Mouse (Mus musculus): Measurements from ENCODE around the gene Cavin3. TPM values are rescaled to one million over a fixed set of nuclear protein-coding genes. Genes with fewer than 3 reads are reported as not detected.
A peak's percentile ranks its signal among the peaks of the same experiment; 100 is the strongest.

Gene Cavin3
- total RNA-seq (2021): 10 to 100 TPM; 12.7 to 13.2 TPM

GRCm38 (mm10) chr7:105481505-105482411 is at the start of gene Cavin3:
Cavin3 (minus strand) TSS chr7:105482300.
- peak; percentile 63 to 67 for DNase-seq

DNA sequence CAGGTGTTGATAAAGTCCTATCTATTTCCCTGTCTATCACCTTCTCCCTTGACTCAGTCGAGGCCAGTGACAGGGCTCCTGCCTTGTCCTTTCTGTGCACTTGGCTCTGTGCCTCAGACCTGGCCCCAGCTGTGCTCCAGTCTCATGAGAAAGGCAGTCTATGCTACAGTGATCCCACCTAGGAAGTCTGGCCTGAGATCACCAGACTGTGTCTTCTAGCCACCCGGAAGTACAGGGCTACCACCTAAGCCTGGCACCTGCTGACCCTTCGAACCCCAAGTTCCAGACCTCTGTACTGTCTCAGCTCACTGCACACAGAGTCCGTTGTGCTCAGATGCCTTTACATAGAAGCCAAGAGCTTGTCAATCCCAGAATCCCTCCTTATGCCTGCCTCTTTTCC is 46.0 kb upstream of the Cavin3 start:
- DNase-seq: no peak

DNA sequence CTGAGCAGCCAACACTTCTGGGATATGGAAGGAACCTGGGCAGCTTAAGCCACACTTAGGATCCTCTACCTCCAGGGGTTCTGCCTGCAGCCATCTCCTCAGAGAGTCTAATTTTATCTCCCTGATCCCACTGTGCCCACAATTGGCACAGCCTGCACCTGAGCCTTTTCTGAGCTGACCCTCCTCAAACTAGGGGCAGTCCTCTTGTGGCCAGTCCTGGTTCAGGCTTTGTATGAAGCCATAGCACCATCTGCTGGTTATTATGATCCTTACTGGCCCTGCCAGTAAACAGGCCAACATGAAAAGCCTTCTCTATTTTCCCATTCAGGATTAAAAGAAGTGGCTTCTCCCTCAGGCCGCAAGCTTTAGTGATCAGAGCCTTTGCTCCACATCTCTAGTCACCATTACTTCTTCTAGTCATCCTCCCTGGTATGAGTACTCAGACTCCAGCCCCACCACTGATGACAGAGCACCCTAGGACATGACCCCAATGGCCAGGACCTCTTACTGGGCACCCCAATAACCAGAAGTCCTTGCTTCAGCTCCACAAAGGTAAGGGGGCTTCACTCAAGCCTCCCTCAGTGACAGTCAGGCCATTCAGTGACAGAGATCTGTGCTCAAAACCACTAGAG is 45.3 kb upstream of the Cavin3 start:
- no peak for DNase-seq

GRCm38 (mm10) chr7:105524222-105524621 is 42.1 kb upstream of the Cavin3 start:
- no peak for DNase-seq

- DNase-seq: no peak
Observed at GRCm38 (mm10) chr7:105520201-105520600, 38.1 kb upstream of the Cavin3 start.

- no peak for DNase-seq
Observed at GRCm38 (mm10) chr7:105519771-105520170, 37.7 kb upstream of the Cavin3 start.

GRCm38 (mm10) chr7:105519336-105519735 is 37.2 kb upstream of the Cavin3 start:
- peak in 1 of 2 experiments; percentile 12 for DNase-seq

DNA sequence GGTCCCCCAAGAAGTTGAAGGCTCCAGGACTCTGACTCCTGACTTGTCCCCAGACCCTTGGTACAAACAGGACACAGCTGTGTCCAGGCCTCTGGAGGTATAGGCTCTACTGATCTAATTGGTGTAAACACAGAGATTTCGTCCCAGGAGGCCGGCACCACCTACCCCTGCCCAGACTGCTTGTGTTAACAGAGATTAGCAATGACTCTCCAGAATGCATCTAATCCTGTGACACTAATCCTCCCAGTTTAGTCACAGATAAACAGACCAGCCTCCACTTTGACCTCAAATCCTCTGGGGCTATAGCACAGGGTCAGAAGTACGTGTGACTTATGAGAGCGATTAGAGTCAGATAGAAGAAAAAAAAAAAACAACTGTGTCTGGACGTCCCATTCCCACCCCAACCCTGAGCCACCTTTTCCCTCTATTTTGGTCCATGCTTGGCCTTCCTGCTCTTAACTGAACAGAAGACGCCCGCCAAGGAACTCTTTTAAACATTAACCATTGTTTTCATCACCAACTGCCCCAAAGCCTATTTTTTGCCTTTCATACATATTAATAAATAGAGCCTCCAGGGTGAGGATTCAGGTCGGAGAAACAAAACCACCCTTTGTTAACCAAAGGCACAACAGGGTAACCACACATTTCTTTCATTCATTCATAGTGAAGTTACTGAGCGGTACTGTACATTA is 34.7 kb upstream of the Cavin3 start:
- DNase-seq: no peak

DNA sequence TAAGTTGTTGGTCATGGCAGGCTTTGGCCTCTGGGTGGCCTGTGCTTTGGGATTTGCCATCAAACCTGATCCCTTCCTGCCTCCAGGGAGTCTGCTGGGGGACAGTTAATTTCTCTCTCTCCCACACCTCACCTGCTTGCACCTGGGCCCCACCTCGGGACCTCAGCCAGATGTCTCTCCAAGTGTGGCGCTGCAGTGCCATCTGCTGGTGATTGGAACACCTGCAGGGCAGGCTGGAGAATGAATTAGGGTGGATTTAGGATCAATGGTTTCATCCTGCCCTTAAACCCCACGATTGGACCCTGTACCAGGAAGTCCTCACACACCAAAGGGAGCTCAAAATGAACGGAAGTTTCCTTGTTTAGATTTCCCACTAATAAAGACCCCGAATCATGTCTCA is 33.1 kb upstream of the Cavin3 start:
- peak; percentile 41 to 54 for DNase-seq

DNA sequence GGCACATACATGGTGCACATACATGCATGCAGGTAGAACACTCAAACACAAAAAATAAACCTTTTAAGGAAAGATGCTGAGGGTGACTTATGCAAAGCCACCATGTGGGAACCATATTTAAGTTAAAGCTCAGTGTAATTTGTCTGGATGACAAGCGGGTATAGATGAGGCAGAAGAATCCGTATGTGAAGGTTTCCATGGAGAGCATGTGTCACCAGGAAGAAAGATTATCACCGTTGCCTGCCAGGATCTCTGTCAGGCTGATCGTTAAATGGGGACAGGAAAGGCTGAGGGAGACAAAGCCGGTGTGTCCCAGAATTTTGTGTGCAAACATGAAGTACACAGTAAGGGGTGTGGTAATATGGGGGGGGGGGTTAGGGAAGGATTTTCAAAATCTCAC is 32.5 kb upstream of the Cavin3 start:
- no peak for DNase-seq

DNA sequence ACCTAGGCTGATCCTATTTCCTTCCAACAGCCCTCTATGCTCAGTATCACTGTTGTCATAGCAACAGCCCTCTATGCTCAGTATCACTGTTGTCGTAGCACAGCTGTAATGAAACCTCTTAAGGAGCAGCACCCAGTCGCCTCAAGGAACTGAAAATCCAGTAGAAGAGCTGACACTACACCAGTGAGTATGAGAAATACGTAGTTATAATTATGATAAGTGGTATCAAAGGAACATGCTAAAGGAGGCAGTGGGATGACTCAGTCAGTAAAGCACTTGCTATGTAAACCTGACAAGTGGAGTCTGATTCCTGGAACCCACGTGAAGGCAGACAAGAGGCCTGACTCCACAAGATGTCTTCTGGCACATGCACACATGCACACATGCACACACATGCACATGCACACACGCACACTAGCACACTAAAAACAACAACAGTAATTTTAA is 31.8 kb upstream of the Cavin3 start:
- DNase-seq: peak in 1 of 2 experiments; percentile 4

DNA sequence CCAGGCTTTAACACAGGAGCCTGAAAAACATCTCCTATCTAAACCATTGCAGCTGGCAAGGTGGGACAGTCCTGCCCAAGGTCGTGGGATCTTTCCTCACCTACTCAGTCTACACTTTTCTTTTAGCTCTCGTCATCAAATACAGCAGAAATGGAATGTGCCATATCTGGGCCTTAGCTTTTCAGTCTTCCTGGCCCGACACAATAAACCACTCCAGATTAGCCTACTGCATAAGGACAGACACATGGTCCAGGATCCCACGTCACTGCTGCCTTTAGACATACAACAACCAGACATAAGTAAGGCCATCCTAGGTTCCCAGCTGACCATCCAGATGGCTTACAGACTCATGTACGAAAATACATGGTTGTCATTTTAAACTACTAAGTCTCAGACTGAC is 28.0 kb upstream of the Cavin3 start:
- no peak for DNase-seq

DNA sequence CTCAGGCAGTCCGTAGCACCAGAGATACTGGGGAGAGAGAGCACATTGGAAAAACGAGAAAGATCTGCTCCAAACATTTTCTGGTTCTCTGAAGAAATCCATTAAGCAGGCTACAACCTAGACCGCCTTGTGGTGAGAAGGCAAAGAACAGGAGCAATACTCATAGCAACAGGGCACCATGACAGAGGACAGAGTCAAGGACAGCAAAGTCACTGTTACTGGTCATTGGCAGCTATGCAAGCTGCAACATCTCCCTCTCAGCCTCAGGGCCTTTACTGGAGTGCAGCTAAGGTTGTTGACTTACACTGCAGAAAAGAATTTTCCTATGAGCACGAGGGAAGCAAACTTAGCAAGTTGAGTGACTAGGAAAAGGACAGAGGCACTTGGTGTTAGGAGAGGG is 25.2 kb upstream of the Cavin3 start:
- DNase-seq: no peak

GRCm38 (mm10) chr7:105501984-105502383 is 19.9 kb upstream of the Cavin3 start:
- no peak for DNase-seq

GRCm38 (mm10) chr7:105499676-105500075 is 17.6 kb upstream of the Cavin3 start:
- no peak for DNase-seq

DNA sequence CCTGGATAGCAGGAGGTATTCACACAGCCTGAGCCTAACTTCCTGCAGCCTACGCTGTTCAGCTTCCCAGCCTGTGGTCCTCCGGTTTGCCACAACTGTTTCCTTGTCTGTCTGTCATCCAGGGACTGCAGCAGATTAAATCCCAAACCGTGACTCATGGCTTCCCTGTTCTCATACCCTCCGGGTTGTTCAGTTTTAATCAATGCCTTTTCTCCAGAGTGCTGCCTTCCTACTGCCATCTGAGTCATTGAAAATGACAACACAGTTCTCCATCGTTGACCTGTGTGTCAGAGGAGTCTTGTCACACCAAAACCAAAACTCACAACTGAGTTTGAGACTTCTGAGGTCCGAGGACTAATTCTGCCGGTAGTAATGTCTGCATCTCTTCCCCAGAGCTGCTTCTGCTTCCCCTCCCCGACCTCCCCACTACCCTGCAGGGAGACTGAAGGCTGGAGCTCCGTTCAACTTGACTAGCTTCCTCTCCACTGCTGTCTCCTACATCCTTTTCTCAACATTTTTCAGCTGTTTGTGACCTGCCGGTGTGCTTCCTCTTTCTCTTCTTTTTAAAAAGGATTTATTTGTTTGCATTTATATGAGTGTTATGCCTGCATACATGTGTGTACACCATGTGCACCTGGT is 16.9 kb upstream of the Cavin3 start:
- no peak for DNase-seq

DNA sequence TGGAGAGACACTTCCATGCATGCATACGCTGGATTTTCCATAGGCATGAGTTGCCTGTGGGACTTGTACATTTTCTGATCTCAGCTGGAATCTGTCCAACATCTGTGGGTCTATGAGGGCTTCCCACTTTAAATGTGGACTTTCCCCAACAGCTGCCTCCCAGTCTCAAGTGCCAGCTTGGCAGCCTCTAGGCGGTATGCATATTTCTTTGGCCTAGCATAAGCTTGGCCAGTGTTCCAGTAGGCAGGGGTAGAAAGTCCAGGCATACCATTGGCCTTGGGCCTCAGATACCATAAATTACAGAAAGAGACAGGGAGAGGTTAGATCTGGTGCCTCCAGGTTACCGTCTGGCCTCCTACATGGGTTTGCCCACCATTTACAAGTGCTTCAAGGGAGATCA is 15.8 kb upstream of the Cavin3 start:
- DNase-seq: no peak

GRCm38 (mm10) chr7:105487104-105487876 is 5.2 kb upstream of the Cavin3 start:
- DNase-seq: peak; percentile 67 to 71

- DNase-seq: no peak
Observed at GRCm38 (mm10) chr7:105485029-105485428, 2.9 kb upstream of the Cavin3 start.

DNA sequence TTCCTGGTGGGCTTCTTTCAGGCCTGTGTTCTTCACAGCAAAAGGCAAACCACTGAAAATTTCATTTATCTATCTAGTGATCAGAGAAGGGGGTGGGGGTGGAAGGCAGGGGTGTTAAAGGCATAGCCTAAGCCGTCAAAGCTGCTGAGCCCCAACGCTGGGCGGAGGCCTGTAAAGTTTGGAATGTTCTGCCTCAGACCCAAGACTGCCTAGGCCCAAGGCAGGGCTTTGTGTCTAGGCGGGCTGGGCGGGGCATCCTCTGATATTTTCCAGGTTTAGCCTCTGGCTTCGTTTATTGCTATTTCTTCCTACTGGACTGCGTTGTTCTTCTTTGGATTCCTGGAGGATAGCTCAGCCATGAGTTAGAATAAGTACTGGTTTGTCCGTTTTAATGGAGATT is 326 bp upstream of the Cavin3 start:
- no peak for DNase-seq

- DNase-seq: peak in 1 of 2 experiments; percentile 9
Observed at GRCm38 (mm10) chr7:105480561-105481504, 1.3 kb downstream of the Cavin3 start.

All from layer of hippocampus, postnatal 36 days (tissue).